In genomic region chr11:96285771-96286738, GRCm38 (mm10) we compare ENCODE assay signal across 10 mouse cellular contexts. TPM values are rescaled to one million over a fixed set of nuclear protein-coding genes. Genes with fewer than 3 reads are reported as not detected.
DNase-seq lines count a peak whose midpoint lies in the region; ATAC-seq and TF ChIP-seq lines count a peak whose summit lies in the region.
"Had no signal": no experiment of that assay in that cellular context is flagged by ENCODE, and none has a peak within 500 bp of the region (broad histone marks: within the 10 kb centered on the region; RNA-seq: fewer than 3 reads in every experiment).

Gene Hoxb7, plus strand, starts transcription at chr11:96286623.

- peak within 1 kb of the TSS; percentile 51 for H3K4me3 ChIP-seq in heart, embryonic 10.5 days
- H3K4me3 ChIP-seq in embryonic facial prominence, embryonic 12.5 days = 0 out of 2 replicates have a peak within 1 kb of the TSS, but pooled peaks have one; percentile 7
- H3K4me3 ChIP-seq in kidney, adult 2 months (ENCODE audit: insufficient read depth, low read depth, low read length) = peak within 1 kb of the TSS; percentile 76

- peak; percentile 74 for DNase-seq in heart, embryonic 10.5 days (ENCODE audit: low spot score)
- DNase-seq in heart, postnatal 36 days = no peak
- DNase-seq in kidney, adult 2 months = peak; percentile 93
- DNase-seq in lung, postnatal 10 days = peak; percentile 82
- no peak for DNase-seq in cerebellum, postnatal 10 days
- no peak for DNase-seq in thymus, postnatal 36 days

- no peaks in the 10 kb centered on the region for H3K36me3 ChIP-seq in heart, embryonic 10.5 days
- no peaks in the 10 kb centered on the region for H3K36me3 ChIP-seq in embryonic facial prominence, embryonic 12.5 days
- H3K36me3 ChIP-seq in kidney, adult 2 months (ENCODE audit: control insufficient read depth, insufficient read depth, low read length) = no peaks in the 10 kb centered on the region

- H3K4me2 ChIP-seq in embryonic facial prominence, embryonic 12.5 days (replicated peaks) = peak within 1 kb of the TSS; percentile 21; the same call in 1 of the 2 replicates

- peaks cover 100% of the 10 kb centered on the region for H3K27me3 ChIP-seq in heart, embryonic 10.5 days (ENCODE audit: insufficient read depth, poor library complexity, severe bottlenecking)
- H3K27me3 ChIP-seq in embryonic facial prominence, embryonic 12.5 days = peaks cover 99% of the 10 kb centered on the region
- H3K27me3 ChIP-seq in kidney, adult 2 months (replicated peaks; ENCODE audit: control insufficient read depth, insufficient read depth, low read length) = no peaks in the 10 kb centered on the region

- H3K27ac ChIP-seq in heart, embryonic 10.5 days = no peak within 1 kb of the TSS
- H3K27ac ChIP-seq in embryonic facial prominence, embryonic 12.5 days = no peak within 1 kb of the TSS
- peak within 1 kb of the TSS; percentile 91 for H3K27ac ChIP-seq in kidney, adult 2 months (ENCODE audit: insufficient read depth, low read depth, low read length)

- intact Hi-C loops in heart, postnatal 36 days (cut with DNase I) = no loop called here

- no peaks in the 10 kb centered on the region for H3K9me3 ChIP-seq in heart, embryonic 10.5 days
- H3K9me3 ChIP-seq in embryonic facial prominence, embryonic 12.5 days = no peaks in the 10 kb centered on the region

- WGBS in heart, embryonic 10.5 days = under 1% methylated on average over 43 of the region's 43 CpGs
- 1% methylated on average over 43 of the region's 43 CpGs for WGBS in embryonic facial prominence, embryonic 12.5 days
- under 1% methylated on average over 43 of the region's 43 CpGs for WGBS in kidney, adult 2 months

- ATAC-seq in embryonic facial prominence, embryonic 12.5 days (ENCODE audit: insufficient number of reproducible peaks, insufficient read depth, low FRiP score, low TSS enrichment) = no peak
- no peak for ATAC-seq in cerebellum, adult (ENCODE audit: insufficient number of reproducible peaks, low FRiP score, low TSS enrichment)

- peaks cover 31% of the 10 kb centered on the region for H3K4me1 ChIP-seq in heart, embryonic 10.5 days
- H3K4me1 ChIP-seq in embryonic facial prominence, embryonic 12.5 days = 0 out of 2 replicates have a peak, but pooled peaks cover 3% of the 10 kb centered on the region
- peaks cover 12% of the 10 kb centered on the region; the same call in 1 of the 2 replicates for H3K4me1 ChIP-seq in kidney, adult 2 months (ENCODE audit: control insufficient read depth, insufficient read depth, low read length)

- TF ChIP-seq POLR2A in kidney, adult 2 months (IDR thresholded peaks at IDR 0.05; ENCODE audit: low read depth, low read length) = peak; percentile 67

- no peak for TF ChIP-seq CTCF in kidney, adult 2 months (conservative IDR thresholded peaks at IDR 0.05; ENCODE audit: insufficient read depth, insufficient read length, low read depth, low read length)

- no peak within 1 kb of the TSS for H3K9ac ChIP-seq in embryonic facial prominence, embryonic 12.5 days

RNA-seq across cellular contexts. Expression of gene Hoxb7, which starts in this region (rescaled TPM):
- polyA plus RNA-seq in heart, embryonic 10.5 days (2016; fragmentation: Nextera tagmentation; extraction: Ambion mirVana) = 0.11 and 1.3 TPM in 2 replicates
- not detected for total RNA-seq in heart, postnatal 36 days (2021)
- polyA plus RNA-seq in embryonic facial prominence, embryonic 12.5 days (2016; fragmentation: Nextera tagmentation; extraction: Ambion mirVana) = not detected in 2 replicates
- 15.5 and 16.5 TPM in 2 replicates for polyA plus RNA-seq in kidney, adult 2 months (2012; rRNA removed)
- total RNA-seq: CH12.LX; hematopoietic stem cell, adult 5-6 weeks had no signal

Comparison
In these comparisons a context has a peak if more than half of its experiments do, and no peak if none do; other contexts are left out.
1. DNase-seq: peak in heart, embryonic 10.5 days (single experiment), kidney, adult 2 months (single experiment) and lung, postnatal 10 days (single experiment); none in heart, postnatal 36 days (0 of 2), cerebellum, postnatal 10 days (0 of 2) and thymus, postnatal 36 days (0 of 2).
2. H3K4me3 ChIP-seq: peak in every context shown above with its lines; median percentile 76 in kidney, adult 2 months; 51 in heart, embryonic 10.5 days; 7 in embryonic facial prominence, embryonic 12.5 days.